Mouse (Mus musculus) left cerebral cortex, adult 8-10 months (tissue): ENCODE measurements at regions not wholly inside any gene's neighbourhood (a gene's known extent, or its start where the extent isn't known, plus 50 kb on each side); places are given as distances from the start of the nearest gene placed in this dataset.

Experiments
- DNase-seq, 2 experiments: peaks; one replicate each; pipeline ENCODE4 v3.0.0; 2022; ENCODE audit warnings: low spot score in 2 of 2

DNA sequence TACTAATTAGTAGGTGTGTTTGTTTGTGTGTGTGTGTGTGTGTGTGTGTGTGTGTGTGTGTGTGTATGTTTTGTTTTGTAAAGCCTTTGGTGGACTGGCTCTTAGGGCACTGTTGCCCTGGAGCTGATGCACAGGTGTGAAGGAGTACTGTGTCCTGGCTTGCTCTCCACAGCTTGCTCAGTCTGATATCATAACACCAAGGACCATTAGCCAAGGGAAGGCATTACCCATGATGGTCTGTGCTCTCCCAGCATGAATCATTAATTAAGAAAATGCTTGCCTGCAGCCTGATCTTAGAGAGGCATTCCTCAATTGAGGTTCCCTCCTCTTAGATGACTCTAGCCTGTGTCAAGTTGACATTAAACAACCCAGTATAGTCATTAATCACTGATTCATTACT lies 54.7 kb downstream of the Spry2 start:
- DNase-seq = no peak

- DNase-seq = no peak
Observed at GRCm38 (mm10) chr14:105837533-105837932, 59.1 kb downstream of the Spry2 start.

- DNase-seq = no peak
Observed at GRCm38 (mm10) chr14:105830701-105831100, 65.9 kb downstream of the Spry2 start.

GRCm38 (mm10) chr14:105830301-105830700 lies 66.3 kb downstream of the Spry2 start:
- DNase-seq = no peak

GRCm38 (mm10) chr14:105823129-105823528 lies 73.5 kb downstream of the Spry2 start:
- DNase-seq = no peak

DNA sequence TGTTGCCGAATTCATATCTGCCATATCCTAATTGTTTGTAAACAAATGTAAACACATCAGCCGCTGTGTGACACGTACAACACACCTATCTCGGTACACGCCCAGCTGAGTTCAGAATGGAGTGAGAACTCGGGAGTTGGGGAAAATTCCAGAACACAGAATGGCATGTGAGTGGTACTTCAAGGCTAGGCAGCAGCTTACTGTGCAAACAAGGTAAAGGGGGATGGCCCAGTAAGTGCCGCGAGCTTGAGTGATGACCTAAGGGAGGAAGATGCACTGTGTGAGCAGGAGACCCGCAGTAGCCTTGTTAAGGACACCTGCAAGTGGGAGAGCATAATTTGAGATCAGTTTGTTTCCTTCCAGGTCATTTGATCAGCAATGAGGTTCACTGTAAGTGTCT lies 74.0 kb downstream of the Spry2 start:
- DNase-seq = no peak

DNA sequence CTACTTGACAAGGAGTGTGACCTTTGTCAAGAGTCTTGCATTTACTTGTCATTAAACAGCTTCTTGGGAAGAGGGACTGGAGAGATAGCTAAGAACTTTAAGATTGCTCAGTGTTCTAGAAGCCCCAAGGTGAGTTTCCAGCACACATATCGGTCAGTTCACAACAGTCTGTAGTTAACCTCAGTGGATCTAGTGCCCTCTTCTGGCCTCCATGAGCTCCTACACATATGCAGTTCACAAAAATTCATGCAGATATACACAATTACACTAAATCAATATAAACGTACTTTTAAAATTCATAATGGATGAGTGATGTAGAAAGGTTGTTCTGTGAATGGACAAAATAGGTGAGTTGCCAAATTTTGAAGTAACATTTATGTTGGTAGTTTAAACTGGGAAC lies 77.1 kb downstream of the Spry2 start:
- DNase-seq = no peak

DNA sequence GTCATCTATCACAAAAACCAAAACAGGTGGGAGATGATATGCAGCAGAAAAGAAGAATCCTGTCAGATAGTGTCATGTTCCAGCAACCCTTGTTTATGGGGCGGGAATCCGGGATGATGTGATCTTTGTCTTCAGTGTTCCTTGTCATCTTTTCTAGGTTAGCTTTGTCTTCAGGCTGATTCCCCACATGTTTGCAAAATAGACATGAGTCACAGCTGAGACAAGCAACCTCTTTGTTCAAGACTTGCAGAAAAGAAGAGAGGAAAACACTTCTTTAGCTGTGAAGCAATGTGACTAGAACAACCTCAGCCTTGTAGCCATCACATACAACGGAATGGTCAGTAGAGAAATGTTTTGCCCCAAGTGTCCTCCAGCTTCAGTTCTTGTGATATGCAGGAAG lies 77.8 kb downstream of the Spry2 start:
- DNase-seq = no peak

DNA sequence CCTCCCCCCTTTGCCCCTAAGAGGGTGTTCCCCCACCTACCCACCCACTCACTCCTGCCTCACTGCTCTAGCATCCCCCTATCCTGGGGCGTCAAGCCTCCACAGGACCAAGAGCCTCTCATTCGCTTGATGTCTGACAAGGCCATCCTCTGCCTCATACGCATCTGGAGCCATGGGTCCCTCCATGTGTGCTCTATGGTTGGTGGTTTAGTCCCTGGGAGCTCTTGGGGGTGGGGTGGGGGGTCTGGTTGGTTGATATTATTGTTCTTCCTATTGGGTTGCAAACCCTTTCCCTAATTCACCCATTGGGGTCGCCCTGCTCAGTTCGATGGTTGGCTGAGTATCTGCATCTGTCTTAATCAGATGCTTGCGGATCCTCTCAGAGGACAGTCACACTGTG lies 79.1 kb downstream of the Spry2 start:
- no peak for DNase-seq

DNA sequence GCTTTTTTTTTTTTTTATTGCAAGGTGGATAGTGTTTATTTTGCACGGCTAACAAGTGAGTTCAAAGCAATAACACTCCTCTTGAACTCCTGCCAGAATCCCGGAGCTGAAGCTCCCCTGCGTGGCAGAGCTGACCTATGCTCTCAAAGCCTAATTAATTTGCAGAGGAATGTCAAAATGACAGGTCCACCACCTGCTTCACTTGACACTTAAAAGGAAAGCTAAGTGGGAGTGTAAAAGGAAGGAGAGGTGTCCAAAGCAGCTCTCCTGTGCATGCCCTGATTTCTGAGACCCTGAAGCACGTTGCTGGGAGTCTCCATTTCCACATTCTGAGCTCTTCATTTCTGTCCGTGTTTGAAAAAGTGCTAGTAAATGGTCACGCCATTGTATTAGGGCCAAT lies 80.8 kb downstream of the Spry2 start:
- DNase-seq = no peak

GRCm38 (mm10) chr14:105815281-105815680 lies 81.3 kb downstream of the Spry2 start:
- no peak for DNase-seq

- no peak for DNase-seq
Observed at GRCm38 (mm10) chr14:105813661-105814060, 83.0 kb downstream of the Spry2 start.

- DNase-seq = no peak
Observed at GRCm38 (mm10) chr14:105813097-105813496, 83.5 kb downstream of the Spry2 start.

DNA sequence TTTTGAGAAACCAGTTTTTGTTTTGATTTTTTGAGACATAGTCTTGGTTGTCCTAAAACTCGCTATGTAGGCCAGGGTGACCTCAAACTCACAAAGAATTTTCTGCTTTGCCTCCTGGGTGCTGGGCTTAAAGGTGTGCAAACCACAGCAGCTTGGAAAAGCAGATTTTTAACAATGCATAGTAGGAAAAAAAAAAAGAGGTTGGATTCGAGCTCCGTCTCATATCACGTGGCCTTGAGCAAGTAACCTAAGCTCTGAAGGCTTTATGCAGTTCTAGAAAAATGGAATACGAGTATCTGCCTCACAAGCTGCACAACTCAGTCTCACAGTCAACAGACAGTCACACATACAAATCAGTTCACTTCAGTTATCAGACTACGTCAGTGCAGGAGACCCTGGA lies 90.9 kb downstream of the Spry2 start:
- DNase-seq = no peak

DNA sequence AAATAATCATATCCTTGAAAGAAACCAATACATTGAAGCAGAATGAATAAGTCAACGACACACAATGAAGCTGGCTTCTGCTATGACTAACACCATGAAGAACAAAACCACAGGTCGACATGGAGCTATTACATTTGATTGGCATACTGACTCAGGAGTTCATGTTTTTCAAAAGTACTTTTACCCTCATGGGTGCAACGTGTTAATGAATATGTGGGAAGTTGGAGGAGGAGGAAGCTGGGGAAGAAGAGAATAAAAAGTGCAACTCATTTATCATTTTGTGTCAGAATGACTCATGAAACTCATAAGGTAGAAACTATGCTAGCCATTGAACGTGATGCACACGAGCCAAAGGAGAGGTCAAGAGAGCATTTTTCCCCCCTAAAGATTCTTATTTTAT lies 91.3 kb downstream of the Spry2 start:
- DNase-seq = no peak

DNA sequence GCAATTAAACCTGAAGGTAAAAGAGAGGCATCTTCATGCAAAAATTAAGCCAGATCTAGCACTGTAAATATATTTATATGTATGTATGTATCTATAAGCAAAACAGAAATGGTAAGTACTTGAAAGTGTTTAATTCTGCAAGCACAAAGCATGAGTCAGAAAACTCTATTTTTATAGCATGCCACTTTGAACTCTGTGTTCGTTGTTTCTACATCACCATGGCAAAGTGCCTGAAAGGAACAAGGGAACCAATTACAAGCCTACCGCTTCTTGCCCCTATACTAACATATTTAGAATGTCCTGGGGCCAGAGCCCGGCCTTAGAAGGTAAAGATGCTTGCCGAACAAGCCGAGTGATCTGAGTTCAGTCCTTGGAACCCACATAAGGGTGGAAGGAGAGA lies 91.9 kb downstream of the Spry2 start:
- no peak for DNase-seq

DNA sequence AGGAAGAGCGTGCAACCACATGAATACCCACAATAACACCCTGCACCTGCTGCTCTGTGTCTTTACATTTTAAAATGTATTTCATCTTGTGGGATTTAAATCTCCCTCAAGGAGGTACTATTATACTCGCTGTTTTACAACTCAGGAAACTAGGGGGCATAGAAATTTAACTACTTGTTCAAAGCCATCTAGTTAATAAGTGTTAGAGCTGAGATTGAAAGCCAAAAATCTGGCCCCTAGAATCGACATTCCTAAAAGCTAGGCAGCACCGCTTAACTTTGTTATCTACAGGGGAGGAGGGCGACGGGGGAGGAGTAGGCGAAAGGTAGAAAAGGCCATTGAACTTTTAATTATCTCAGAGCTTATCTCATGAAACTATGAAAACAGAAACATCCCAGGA lies 93.3 kb downstream of the Spry2 start:
- no peak for DNase-seq

GRCm38 (mm10) chr14:105802529-105803280 lies 93.9 kb downstream of the Spry2 start:
- DNase-seq = no peak

DNA sequence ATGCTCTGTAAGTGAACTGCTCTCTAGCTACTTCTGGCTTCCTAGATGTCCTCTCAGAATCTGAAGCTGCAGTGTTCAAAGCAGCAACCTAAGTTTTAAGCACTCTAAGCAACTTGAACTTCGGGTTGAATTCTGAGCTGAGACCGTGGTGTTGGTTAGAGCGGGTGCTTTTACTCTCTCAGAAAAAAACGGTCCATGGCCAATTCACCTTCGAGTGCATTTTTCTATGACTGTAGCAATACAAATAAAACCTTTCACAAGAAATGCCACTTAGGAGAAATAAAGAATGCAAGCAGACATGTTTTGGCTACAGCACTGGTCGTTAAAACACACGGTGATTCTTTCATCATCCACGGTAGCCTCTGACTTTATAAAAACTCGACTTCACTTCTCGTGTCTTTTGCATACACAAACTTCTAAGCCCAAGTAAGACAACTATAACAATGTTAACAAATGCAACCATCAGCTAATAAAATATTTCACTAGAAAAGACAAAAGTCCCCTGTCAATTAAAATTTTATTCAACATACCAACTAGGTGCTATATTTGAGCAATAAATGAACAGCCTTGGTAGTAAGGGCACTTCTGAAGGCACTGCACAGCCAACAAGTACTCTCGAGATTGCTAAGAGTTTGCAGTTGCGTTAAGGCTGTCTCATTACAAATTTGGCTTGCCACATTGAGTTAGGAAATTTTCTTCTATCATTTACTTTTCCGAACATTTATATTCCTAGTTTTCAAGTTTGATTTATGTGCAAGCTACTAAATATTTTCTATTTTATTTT lies 96.3 kb downstream of the Spry2 start:
- DNase-seq = no peak

DNA sequence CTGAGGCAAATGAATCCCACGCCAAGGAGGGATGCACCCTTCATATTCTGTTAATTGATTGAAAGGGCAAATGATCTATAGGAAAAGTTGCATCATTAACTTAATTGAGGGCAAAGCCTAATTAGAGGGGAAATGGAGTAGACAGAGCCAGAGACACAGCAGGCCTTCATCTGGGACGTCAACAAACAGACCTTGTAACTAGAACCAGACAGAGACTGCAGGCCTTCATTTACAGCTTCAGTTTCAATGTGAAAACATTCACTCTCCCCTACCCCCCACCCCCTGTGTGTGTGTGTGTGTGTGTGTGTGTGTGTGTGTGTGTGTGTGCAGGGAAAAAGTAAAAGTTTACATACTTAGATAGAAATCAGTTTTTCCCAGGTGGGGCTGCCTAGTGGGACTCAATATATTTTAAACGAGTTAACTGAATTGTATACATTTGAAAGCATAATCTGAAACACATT lies 97.2 kb downstream of the Spry2 start:
- no peak for DNase-seq

- DNase-seq = no peak
Observed at GRCm38 (mm10) chr14:105793010-105793702, 103.5 kb downstream of the Spry2 start.

- no peak for DNase-seq
Observed at GRCm38 (mm10) chr14:105790441-105790840, 106.2 kb downstream of the Spry2 start.
